Mouse (Mus musculus) heart, adult 8-10 months (tissue): Measurements from ENCODE around the gene Vamp9. TPM values are rescaled to one million over a fixed set of nuclear protein-coding genes. Genes with fewer than 3 reads are reported as not detected.

Experiments
- DNase-seq: peaks from one replicate; pipeline ENCODE4 v3.0.0; 2022; ENCODE audit warnings: low spot score
- total RNA-seq, 4 experiments: library from RNA; stranded (reverse); gene quantifications; 2 replicates each; pipeline ENCODE4 v1.2.4; 2022

The Vamp9 gene
- total RNA-seq, 4 experiments from 2014 or later: not detected

DNA sequence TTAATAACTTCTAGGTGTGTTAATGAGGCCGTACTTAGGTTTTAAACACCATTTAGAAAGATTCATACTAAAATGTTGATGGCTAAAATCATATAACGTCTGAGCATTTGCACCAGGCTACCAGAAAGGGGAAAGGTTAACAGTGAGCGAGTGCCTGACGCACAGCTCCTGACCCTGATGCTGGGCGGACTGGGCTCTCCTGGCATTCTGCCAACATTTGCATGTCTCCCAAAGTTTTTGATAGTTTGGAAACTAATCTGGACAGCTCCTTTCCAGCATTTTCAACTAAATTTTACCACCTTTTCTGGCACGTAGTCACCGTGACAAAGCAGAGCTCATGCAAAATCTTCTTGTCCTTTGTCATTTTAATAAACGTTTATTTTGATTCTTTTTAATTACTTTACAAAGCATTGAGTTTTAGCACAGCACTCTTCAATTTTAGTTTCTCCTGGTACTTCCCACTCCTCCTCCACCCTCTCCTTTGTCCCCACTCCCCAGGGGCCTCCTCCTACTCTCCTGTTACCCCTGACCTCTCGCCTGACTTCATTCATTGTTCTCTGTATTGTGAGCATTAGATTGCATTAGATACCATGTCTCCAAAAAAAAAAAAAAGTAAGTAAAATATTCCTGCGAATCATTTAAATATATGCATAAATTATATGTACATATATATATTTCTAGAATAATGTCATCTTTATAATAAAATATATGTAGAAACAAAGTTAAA is 35.9 kb downstream of the Vamp9 start:
- DNase-seq: no peak

- no peak for DNase-seq
Observed at GRCm38 (mm10) chr5:99952513-99952912, 46.5 kb downstream of the Vamp9 start.

DNA sequence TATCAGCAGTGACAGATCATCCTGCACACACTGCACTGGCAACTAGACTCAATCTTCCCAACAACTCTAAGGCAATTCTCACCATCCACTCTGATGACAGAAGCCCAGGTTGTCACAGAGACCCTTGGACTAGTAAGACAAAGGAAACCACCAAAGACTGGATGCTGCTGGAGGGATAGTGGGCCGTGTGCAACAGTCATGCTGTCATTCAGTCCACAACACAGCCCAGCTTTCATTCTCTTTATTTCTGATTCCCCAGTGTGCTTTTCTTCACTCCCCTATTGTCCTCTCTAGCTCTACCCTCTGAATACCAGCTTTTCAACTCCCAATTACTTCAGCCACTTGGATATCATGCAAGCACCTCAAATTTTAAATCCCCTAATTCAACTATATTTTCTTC is 47.8 kb downstream of the Vamp9 start:
- DNase-seq: no peak

- DNase-seq: no peak
Observed at GRCm38 (mm10) chr5:99958666-99959065, 52.6 kb downstream of the Vamp9 start.

DNA sequence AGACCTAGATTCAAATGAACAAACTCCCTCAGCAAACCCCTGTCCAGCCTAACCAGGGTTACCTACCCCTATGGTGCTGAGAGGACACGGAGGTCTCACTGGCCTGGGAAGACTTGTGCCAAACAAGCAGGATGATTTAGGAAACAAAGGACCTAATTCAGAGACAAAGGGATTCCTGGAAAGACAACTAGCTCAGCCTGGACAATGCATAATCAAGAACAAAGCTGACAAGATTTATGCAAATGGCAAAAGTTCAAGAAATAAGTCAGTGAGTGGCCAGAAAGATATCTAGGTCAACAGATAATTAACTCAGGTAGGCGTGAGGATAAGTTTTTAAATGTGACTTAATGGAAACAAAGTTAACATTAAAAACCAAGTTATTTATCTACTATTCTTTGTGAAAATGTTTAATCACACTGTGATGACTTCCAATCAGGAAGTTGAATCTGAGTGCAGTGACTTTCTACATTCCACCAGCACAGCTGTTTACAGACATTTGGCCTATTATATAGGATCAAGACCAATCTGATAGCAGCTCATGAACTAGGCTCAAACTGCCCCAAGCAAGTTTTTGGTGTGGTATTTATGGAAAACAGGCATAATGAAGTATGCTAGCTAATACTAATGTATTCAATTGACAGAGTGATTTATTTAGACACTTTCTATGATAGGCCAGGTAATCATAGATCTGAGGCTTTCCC is 53.3 kb downstream of the Vamp9 start:
- no peak for DNase-seq

GRCm38 (mm10) chr5:99959960-99960359 is 53.9 kb downstream of the Vamp9 start:
- no peak for DNase-seq

DNA sequence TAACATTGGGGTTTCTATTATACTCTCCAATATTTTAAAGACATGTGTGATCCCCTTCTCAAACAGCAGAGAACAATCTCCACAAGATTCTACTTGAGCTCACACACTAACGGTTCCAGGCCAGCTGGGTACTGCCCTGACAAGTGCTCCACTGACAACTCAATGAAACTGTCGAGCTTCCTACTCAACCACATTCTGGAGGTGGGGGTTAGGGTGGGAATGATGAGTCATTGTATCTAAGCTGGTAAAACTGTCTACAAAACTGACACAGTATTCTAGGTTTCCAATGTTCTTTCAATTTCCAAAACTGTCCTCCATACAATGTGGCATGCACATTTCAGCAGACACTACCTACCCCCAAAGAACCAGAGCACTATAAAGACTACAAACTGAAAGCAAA is 67.9 kb downstream of the Vamp9 start:
- DNase-seq: no peak

DNA sequence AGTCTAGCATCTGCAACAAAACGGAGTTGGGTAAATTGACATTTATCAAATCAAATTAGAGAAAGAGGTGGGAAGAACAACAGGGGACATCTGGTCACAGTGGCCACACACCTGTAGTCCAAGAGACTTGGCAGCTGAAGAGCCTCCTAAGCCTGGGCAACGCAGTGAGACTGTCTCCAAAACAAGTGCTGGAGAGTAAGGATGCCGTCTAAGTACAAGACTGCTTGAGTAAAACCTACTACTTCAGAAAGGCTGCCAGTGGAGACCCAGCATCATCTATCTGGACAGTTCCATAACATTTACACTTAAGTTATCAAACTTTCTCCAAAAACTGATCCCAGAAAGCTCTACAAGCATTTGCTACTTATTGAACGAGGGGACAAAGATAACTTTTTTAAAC is 69.0 kb downstream of the Vamp9 start:
- DNase-seq: no peak

DNA sequence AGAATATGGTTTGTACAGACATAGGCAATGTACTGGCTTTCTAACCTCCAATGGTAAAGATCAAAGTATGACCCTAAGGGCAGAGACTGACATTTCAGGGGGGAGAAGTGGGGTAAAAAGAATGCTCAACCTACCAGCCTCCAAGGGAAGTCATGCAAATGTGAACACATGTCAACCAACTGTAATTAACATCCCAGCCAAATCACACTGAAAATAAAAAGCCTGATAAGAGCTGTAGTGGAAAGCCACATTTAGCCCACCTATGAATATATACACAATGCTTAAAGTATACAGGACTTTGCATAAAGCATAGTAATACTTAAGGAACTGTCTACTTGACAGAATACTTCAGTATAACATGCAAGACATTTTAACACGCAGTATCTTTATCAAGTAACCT is 69.7 kb downstream of the Vamp9 start:
- no peak for DNase-seq

DNA sequence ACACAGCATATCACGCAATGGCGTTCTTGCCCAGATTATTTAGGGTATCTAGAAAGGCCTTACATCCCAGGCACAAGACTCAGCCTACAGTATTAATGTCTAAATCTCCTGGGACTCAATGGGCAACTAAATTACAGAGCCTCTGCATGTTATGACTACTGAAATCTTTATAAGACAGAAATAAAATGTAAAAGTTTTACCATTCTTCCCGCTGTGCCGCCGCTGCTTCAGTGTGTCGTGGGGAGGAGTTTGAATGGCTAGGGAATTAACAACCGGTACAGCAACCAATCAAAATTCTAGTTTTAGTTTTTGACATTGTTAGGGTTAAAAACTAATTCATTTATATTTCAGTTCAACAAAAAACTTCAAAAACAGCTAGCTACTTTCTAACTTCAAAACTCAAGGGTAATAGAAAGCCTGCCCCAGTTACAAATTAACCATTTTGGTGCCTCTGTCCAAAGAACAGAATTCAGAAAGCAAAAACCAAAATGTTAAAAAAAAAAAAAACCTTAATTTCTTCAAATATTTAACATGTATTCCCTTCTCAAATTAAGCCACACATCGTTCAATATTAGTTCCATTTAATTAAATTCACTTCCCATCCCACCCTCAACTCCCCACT is 70.4 kb downstream of the Vamp9 start:
- no peak for DNase-seq

GRCm38 (mm10) chr5:99977516-99978301 is 71.7 kb downstream of the Vamp9 start:
- peak; percentile 81 for DNase-seq

GRCm38 (mm10) chr5:99978699-99979442 is 72.8 kb downstream of the Vamp9 start, which contains the start of the genes Hnrnpd and 4930524J08Rik:
Gene Hnrnpd (minus strand): TSS chr5:99978938.
Gene 4930524J08Rik (plus strand): TSS chr5:99979061.
- peak; percentile 92 for DNase-seq

- DNase-seq: no peak
Observed at GRCm38 (mm10) chr5:99983452-99984061, 77.5 kb downstream of the Vamp9 start.

DNA sequence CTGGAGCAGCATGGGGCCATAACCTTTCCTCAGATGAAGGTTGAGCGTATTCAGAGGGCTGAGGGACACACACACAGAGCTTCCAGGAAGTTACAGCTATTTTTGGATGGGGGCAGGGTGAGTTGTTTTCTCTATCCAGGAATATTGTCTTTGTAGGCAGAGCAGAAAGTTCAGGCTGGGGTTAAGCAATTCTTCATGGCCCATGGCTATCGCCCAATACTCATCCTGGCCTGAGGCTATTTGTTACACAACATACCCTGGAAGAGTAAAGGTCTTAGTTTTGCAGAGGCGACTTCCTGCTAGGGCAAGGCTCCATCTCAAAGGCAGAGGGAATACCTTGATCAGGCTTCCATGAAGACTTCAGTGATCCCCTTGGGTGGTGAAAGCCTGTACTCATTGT is 88.1 kb downstream of the Vamp9 start:
- no peak for DNase-seq

DNA sequence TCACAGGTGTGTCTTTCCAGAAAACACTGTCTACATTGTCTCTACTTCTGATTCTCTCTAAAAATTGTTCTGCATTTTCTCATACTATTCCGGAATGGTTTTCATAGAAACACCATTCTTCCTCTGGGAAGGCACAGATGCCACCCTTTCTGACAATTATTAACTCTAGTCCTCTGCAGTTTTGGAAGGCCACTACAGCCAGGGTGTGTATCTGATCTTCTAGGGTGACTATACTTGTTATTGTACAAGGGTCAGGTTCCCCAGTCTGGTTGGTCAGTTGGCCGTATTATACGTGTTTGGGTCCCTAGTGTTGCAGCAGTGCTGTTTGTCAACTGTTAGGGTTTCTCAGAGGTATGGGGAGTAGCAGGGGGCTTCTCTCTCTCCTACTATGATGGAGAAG is 88.6 kb downstream of the Vamp9 start:
- no peak for DNase-seq

GRCm38 (mm10) chr5:100000048-100000447 is 94.0 kb downstream of the Vamp9 start:
- no peak for DNase-seq

DNA sequence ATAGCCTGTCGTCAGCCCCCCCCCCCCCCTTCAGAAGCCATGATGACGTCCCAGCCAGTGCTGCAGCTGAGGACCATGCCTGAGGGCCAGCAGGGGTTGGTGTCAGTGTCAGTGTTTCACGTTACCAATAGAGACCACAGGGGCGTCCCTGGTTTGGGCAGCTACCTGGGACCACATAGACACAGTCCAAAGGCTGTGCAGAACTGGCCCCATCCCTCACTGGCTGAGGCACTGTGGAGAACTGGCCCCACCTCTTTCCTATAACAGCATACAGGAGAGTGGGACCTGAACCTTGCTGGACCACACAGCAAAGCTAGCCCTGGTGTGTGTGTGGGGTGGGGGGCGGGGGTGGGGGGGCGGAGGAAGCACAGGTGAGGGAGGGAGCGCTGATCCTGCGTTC is 94.4 kb downstream of the Vamp9 start:
- DNase-seq: no peak
